Mouse (Mus musculus) kidney, adult 2 months (tissue): Measurements from ENCODE around the gene Cdk4. TPM values are rescaled to one million over a fixed set of nuclear protein-coding genes. Genes with fewer than 3 reads are reported as not detected.
"Not testable (repeated sequence)": the region's sequence is repeated elsewhere in the genome, so short reads cannot be mapped to it uniquely, and the experiment has no call there.

ENCODE experiments used
- DNase-seq: peaks from one replicate; pipeline ENCODE4 v3.0.0; 2021
- H3K27ac ChIP-seq: fragments of 200-500 bp; 2 replicates; pipeline ENCODE4 v1.5.1; 2012; ENCODE audit warnings: low read depth, low read length, control low read depth, inconsistent platforms; ENCODE audit not compliant: insufficient read depth
- H3K27me3 ChIP-seq: fragments of 200-500 bp; replicated peaks from 2 replicates; pipeline ENCODE4 v1.6.1; 2012; ENCODE audit warnings: mild to moderate bottlenecking, moderate library complexity, low read length, inconsistent platforms; ENCODE audit not compliant: control insufficient read depth, insufficient read depth
- H3K36me3 ChIP-seq: fragments of 200-500 bp; 2 replicates; pipeline ENCODE4 v1.6.1; 2012; ENCODE audit warnings: mild to moderate bottlenecking, moderate library complexity, low read length, inconsistent platforms; ENCODE audit not compliant: control insufficient read depth, insufficient read depth
- H3K4me1 ChIP-seq: fragments of 200-500 bp; 2 replicates; pipeline ENCODE4 v1.6.1; 2011; ENCODE audit warnings: low read length; ENCODE audit not compliant: control insufficient read depth, insufficient read depth
- H3K4me3 ChIP-seq: fragments of 200-500 bp; 2 replicates; pipeline ENCODE4 v1.5.1; 2011; ENCODE audit warnings: mild to moderate bottlenecking, low read depth, low read length, control low read depth; ENCODE audit not compliant: insufficient read depth
- CTCF ChIP-seq: fragments of 200-500 bp; conservative IDR thresholded peaks from 2 replicates; pipeline ENCODE4 v1.5.1; 2011; ENCODE audit warnings: low read depth, mild to moderate bottlenecking, control low read depth, low read length, moderate library complexity, mixed read lengths; ENCODE audit not compliant: insufficient read depth, insufficient read length
- POLR2A ChIP-seq: fragments of 200-500 bp; IDR thresholded peaks from one replicate; pipeline ENCODE4 v1.6.1; 2011; ENCODE audit warnings: low read depth, low read length, control low read depth
- WGBS: fragments of 180-500 bp; shearing (Covaris S2); methylation state at CpG from one replicate; pipeline ENCODE4 v1.1.7; 2018; 5-methylcytosine and 5-hydroxymethylcytosine counted together
- polyA plus RNA-seq: library from polyadenylated mRNA; depleted of rRNA; stranded (reverse); fragments of >200 nt; gene quantifications from 2 replicates; pipeline ENCODE4 v1.2.3, GENCODE M21; 2012

Cdk4 gene
- polyA plus RNA-seq, 1 experiment: 216 TPM

DNA sequence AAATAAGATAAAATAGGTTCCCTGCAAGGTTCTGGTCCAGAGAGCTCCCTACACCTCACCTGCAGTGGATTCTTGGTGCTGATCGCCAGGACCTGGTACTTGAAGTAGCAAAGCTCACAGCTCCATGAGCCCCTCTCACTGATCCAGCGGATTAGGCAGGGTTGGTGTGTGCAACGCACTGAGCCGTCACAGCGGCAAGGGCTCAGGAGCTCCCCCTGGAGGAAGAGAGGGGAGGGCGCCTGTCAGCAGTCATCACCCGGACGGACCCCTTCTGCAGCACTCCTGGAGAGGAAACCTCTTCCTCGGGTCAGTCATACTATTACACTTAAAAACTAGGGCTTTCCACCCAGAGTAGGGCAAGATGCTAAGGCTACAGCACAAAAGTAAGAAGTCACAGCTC, 5.2 kb upstream of the Cdk4 start:
- Histone ChIP-seq H3K27ac (no peak overlapping the region), H3K27me3 (no peaks in the 10 kb centered on the region), H3K4me3 (no peak overlapping the region), H3K4me1 (no peaks in the 10 kb centered on the region; the same call in 1 of the 2 replicates), H3K36me3 (peaks cover 2% of the 10 kb centered on the region)
- WGBS: 3% methylated on average over 9 of the region's 9 CpGs
- TF ChIP-seq POLR2A (no peak), CTCF (peak; percentile 89)
- peak; percentile 82 for DNase-seq

DNA sequence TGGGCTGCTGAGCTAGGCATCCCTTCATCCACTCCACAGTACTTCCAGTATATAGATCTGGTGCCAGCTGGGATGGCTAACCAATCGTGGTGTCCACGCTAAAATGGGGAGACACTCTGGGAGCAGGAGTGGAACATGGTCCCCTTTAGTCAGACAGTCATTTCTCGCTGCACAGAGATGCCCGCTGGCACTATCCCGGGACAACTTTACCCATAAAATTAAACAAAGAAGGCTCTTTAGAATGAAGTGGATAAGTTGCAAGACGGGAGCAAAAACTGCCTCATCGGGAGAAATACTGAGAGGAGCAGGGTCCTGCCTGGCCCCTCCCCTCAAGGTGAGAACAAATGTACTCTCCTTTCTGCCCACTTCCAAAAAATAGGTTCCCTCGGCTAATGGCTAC, 4.6 kb upstream of the Cdk4 start:
- no peak for DNase-seq
- no peaks in the 10 kb centered on the region; the same call in 1 of the 2 replicates for H3K4me1 ChIP-seq
- no peak overlapping the region for H3K27ac ChIP-seq
- WGBS: 4% methylated on average over 8 of the region's 8 CpGs
- H3K4me3 ChIP-seq: peak overlapping the region; percentile 23
- H3K27me3 ChIP-seq: no peaks in the 10 kb centered on the region
- peaks cover 2% of the 10 kb centered on the region for H3K36me3 ChIP-seq
- no peak for TF ChIP-seq CTCF
- no peak for TF ChIP-seq POLR2A

DNA sequence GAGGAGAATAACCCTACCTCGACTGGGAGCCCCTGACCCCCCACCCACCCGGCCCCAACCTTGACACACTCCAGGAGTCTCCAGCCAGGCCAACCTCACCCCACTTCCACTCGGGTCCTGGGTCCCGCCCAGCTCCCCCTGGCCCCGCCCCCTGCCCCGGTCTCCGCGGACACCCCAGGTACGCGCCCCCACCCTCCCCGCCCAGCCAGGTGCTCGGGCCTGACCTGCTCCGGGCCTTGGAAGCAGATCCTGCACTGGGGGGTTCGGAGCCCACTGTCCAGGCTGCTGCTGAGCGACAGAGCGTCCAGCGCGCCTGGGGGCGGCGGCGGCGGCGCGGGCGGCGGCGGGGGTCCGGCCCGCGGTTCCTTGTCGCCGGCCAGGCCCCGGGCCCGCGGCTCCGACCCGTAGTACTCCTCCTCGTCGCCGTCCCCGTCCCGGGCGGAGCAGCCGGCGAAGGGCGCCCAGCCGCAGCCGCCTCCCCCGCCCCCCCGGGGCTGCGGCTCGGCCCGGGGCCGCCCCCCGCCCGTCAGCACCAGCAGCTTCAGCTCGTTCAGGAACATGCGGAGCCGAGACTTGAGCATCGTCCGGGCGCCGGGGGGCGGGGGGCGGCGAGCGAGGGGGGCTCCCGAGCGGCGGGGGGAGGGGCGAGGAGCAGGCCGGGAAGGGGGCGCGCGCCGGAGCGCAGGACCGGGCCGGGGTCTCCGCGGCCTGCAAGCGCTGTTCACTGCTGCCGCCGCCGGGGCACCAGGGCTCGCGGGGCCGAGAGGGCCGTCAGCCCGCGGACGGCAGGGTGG, 4.0 kb upstream of the Cdk4 start:
- Histone ChIP-seq H3K27ac (no peak overlapping the region), H3K4me3 (peak overlapping the region; percentile 57), H3K4me1 (peaks cover 2% of the 10 kb centered on the region), H3K36me3 (peaks cover 2% of the 10 kb centered on the region), H3K27me3 (no peaks in the 10 kb centered on the region)
- TF ChIP-seq POLR2A: no peak
- TF ChIP-seq CTCF: no peak
- WGBS: 1% methylated on average over 71 of the region's 92 CpGs
- DNase-seq: no peak

DNA sequence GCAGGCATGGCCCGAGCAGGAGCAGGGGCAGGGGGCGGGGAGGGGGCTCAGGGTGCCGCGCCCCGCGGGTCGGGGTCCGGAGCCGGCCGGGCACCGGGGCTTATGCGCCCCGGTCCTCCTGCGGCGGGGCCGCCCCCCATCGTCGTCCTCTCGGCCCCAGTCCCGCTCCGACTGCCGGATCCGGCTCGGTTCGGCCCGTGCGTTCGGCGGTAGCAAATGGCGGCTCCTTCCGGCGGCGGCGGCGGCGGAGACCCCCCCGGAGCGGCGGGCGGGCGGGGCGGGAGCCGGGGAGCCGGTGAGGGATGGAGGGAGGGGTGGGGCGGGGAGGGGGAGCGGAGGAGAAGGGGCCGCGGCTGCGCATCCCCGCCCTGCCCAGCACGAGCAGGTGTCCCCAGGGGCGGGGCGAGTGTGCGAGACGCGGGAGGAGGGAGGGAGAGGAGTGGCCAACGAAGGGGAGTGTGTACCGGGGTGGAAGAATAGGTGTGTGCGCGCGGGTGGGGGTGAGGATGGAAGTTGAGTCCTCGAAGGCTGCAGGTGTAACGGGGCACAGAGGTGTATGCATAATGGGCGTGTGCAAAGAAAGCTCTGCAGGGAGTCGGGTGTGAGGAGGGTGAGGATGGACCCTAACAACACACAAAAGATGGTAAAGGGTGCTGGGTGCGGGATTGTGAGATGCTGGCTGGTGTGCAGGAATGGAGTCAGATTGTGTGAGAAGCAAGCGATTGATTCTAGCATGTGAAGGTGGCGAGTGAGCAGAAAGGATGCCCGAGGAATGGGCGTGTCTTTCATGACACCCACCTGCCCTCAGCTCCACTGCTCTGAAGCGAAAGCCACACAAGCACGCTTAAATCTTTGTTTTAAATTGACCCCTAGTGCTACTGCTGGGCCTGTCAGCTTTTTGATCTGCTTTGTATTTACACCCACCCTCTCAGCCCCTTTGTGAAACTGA, 3.1 kb upstream of the Cdk4 start, which contains the start of gene March9:
Gene March9 (minus strand): TSS at position 217 of the 949 bp plus-strand sequence.
- no peak for TF ChIP-seq POLR2A
- TF ChIP-seq CTCF: no peak
- Histone ChIP-seq H3K27ac (no peak within 1 kb of the TSS), H3K4me3 (peak within 1 kb of the TSS; percentile 57), H3K36me3 (peaks cover 2% of the 10 kb centered on the region), H3K27me3 (no peaks in the 10 kb centered on the region), H3K4me1 (peaks cover 3% of the 10 kb centered on the region)
- DNase-seq: peak; percentile 91
- WGBS: 1% methylated on average over 51 of the region's 72 CpGs

DNA sequence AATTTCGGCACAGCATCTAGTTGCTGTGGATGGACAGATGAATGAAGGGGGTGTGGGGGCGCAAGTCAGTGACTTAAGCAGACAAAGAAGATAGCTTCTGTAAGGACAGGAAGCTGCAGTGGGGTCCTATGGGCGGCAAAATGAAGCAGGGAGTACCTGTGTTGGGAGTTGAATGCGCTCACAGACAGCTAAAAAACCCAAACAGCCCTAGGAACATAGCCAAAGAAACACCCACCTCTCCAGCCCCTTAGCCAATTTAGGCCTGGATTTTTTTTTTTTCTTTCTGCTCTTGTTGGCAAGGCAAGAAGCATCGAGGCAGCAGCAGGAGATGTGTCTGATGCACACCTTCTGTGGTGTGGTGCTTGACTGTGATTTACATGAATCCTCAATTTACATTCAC, 2.2 kb upstream of the Cdk4 start:
- WGBS: 70% methylated on average over 5 of the region's 5 CpGs
- Histone ChIP-seq H3K4me1 (peaks cover 3% of the 10 kb centered on the region), H3K27me3 (no peaks in the 10 kb centered on the region), H3K27ac (no peak overlapping the region), H3K36me3 (peaks cover 3% of the 10 kb centered on the region), H3K4me3 (no peak overlapping the region)
- TF ChIP-seq POLR2A (no peak), CTCF (no peak)
- no peak for DNase-seq

DNA sequence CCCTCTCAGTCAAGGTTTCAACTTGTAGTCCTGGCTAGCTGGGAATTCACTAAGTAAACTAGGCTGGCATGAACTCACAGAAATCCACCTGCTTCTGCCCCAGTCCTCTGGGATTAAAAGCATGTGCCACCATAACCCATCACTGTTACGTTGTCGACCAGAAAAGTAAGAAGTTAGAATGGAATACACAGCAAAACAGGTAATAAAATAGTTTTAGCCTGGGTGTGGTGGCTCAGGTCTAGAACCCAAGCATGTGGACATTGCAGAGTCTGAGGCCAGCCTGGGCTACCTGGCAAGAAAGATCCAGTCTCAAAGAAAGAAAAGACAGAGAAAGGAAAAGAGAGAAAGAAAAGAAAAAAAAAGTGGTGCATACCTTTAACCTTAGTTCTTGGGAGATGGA, 1.8 kb upstream of the Cdk4 start:
- Histone ChIP-seq H3K27me3 (no peaks in the 10 kb centered on the region), H3K27ac (no peak overlapping the region), H3K4me3 (no peak overlapping the region), H3K36me3 (peaks cover 3% of the 10 kb centered on the region), H3K4me1 (peaks cover 3% of the 10 kb centered on the region)
- TF ChIP-seq POLR2A: no peak
- TF ChIP-seq CTCF: no peak
- WGBS: 76% methylated on average over 2 of the region's 2 CpGs
- no peak for DNase-seq

DNA sequence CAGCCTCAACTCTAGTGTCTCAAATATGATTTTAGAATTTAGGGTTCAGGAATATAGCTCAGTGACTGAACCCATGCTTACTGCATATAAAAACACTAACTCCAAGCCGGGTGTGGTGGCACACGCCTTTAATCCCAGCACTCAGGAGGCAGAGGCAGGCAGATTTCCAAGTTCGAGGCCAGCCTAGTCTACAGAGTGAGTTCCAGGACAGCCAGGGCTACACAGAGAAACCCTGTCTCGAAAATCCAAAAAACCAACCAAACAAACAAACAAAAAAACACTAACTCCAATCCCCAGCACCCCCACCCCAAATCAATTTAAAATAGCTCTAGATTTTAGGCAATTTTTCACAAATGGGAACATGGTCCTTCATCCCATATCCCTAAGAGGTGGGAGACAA, 1.2 kb upstream of the Cdk4 start:
- H3K4me3 ChIP-seq, H3K27me3 ChIP-seq, H3K4me1 ChIP-seq, DNase-seq, H3K36me3 ChIP-seq, H3K27ac ChIP-seq: not testable (repeated sequence)
- 91% methylated on average over 4 of the region's 4 CpGs for WGBS
